Mouse (Mus musculus): Measurements from ENCODE around the gene Abhd15. TPM values are rescaled to one million over a fixed set of nuclear protein-coding genes. Genes with fewer than 3 reads are reported as not detected.

The Abhd15 gene
- polyA plus RNA-seq, 2 experiments: 0.76 to 2.3 TPM

DNA sequence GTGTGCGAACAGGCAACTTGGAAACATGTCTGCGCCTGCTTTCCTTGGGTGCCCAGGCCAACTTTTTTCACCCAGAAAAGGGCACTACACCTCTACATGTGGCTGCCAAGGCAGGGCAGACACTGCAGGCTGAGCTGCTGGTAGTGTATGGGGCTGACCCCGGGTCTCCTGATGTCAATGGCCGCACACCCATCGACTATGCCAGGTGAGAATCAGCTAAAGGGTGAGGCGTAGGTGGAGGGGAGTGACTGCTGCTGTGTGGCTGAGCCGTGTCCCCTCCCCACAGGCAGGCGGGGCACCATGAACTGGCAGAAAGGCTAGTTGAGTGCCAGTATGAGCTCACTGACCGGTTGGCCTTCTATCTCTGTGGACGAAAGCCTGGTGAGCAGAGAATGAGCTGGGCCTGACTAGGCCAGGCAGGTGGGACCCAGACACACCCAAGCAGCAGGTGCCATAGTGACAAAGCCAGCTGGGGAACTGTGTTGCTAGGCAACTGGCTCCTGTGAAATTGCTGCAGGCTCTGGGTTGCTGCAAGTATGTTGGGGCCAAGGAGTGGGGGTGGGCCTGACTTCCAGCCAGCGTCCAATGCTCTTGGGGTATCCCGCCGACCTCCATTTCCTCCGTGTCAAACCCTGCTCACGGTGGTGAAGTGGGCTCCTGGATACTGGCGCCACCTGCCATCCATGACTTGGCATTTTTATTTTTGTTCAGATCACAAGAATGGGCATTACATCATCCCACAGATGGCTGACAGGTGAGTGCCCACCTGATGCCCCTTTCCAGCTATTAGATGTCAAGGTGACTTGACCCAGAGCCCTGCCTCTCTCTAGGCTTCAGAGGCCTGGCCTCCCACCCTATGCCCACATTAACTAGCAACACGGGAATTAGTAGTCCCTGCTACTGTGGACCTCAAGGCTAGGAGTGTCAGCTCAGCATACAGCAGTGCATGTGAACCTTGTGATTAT is 14.3 kb upstream of the Abhd15 start:
- peaks cover 0 to 7% of the 10 kb centered on the region in 2 experiments; a peak in 2 of 4 replicates for H3K4me1 ChIP-seq (replicated peaks; ENCODE audit: control insufficient read depth in 2 of 2, insufficient read depth in 2 of 2, low read length in 1 of 2)
- no peak overlapping the region for H3K27ac ChIP-seq
- H3K4me2 ChIP-seq (ENCODE audit: low read depth): no peak overlapping the region
- no peaks in the 10 kb centered on the region; the same call in none of the 2 replicates for H3K36me3 ChIP-seq (replicated peaks; ENCODE audit: control insufficient read depth, insufficient read depth, low read depth)
- TF ChIP-seq CTCF (IDR thresholded peaks at IDR 0.05; ENCODE audit: low read depth): no peak
- TF ChIP-seq EP300 (IDR thresholded peaks at IDR 0.05; ENCODE audit: low read depth): no peak
- H3K9ac ChIP-seq (replicated peaks): no peak overlapping the region; the same call in 1 of the 2 replicates
- no peak overlapping the region for H3K4me3 ChIP-seq (ENCODE audit: insufficient read depth in 1 of 2, low read depth in 2 of 2, low read length in 2 of 2)
- WGBS (ENCODE audit: insufficient replicate concordance): 79% methylated on average over 17 of the region's 17 CpGs
- H3K27me3 ChIP-seq (ENCODE audit: control insufficient read depth, insufficient read depth, low read length): no peaks in the 10 kb centered on the region
- H3K9me3 ChIP-seq (ENCODE audit: control insufficient read depth, low read length): no peaks in the 10 kb centered on the region
- ATAC-seq (ENCODE audit: insufficient read depth) (no peak), DNase-seq (ENCODE audit: low read depth in 3 of 3, low spot score in 3 of 3) (no peak)

DNA sequence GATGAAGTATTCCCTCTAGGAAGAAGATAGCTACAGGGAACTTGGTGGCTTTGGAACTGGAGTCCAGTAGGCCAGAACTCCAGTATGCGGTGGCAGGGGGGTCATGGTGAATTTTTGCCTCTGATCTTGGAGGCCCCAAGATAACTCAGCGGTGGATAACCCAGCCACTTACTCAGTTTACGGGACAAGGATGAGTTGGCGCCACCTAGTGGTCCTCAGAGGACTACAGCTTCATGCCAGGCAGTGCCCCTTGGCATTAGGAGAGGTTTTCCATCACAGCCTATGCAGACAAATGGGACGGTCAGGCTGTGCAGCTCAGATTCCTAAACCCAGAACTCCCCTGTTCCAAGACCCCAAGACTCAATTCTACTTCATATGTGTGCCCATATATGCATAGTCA is 13.5 kb upstream of the Abhd15 start:
- peak; percentile 96 for TF ChIP-seq CTCF (IDR thresholded peaks at IDR 0.05; ENCODE audit: low read depth)
- TF ChIP-seq EP300 (IDR thresholded peaks at IDR 0.05; ENCODE audit: low read depth): no peak
- H3K27ac ChIP-seq: no peak overlapping the region
- H3K4me2 ChIP-seq (ENCODE audit: low read depth): no peak overlapping the region
- DNase-seq (ENCODE audit: low read depth in 3 of 3, low spot score in 3 of 3) (peak in 2 of 3 experiments; percentile 57 to 58), ATAC-seq (ENCODE audit: insufficient read depth) (no peak)
- WGBS (ENCODE audit: insufficient replicate concordance): 21% methylated on average over 5 of the region's 5 CpGs
- H3K36me3 ChIP-seq (replicated peaks; ENCODE audit: control insufficient read depth, insufficient read depth, low read depth): no peaks in the 10 kb centered on the region; the same call in none of the 2 replicates
- H3K27me3 ChIP-seq (ENCODE audit: control insufficient read depth, insufficient read depth, low read length): no peaks in the 10 kb centered on the region
- H3K9ac ChIP-seq (replicated peaks): no peak overlapping the region
- H3K9me3 ChIP-seq (ENCODE audit: control insufficient read depth, low read length): no peaks in the 10 kb centered on the region
- no peak overlapping the region for H3K4me3 ChIP-seq (ENCODE audit: insufficient read depth in 1 of 2, low read depth in 2 of 2, low read length in 2 of 2)
- H3K4me1 ChIP-seq (replicated peaks; ENCODE audit: control insufficient read depth in 2 of 2, insufficient read depth in 2 of 2, low read length in 1 of 2): peaks cover 0 to 5% of the 10 kb centered on the region in 2 experiments; a peak in 2 of 4 replicates

DNA sequence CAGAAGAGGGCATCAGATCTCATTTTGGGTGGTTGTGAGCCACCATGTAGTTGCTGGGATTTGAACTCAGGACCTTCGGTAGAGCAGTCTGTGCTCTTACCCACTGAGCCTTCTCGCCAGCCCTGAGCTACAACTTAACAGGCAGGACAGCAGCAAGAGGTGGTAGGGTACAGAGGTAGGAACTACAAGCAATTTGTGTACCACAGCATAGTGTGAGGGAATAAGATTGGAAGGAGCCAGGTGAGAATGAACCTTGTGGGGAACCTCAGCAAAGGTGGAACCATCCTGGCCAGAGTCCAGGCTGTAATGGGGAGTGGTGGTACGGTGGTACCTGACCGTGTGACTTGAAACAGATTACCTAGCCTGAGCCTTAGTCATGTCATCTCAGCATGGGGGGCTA is 12.9 kb upstream of the Abhd15 start:
- H3K4me1 ChIP-seq (replicated peaks; ENCODE audit: control insufficient read depth in 2 of 2, insufficient read depth in 2 of 2, low read length in 1 of 2): peaks cover 0 to 3% of the 10 kb centered on the region in 2 experiments; a peak in 1 of 4 replicates
- no peak for ATAC-seq (ENCODE audit: insufficient read depth)
- DNase-seq (ENCODE audit: low read depth in 3 of 3, low spot score in 3 of 3): no peak
- H3K4me2 ChIP-seq (ENCODE audit: low read depth): no peak overlapping the region
- no peaks in the 10 kb centered on the region for H3K27me3 ChIP-seq (ENCODE audit: control insufficient read depth, insufficient read depth, low read length)
- 76% methylated on average over 4 of the region's 4 CpGs for whole genome bisulfite sequencing (ENCODE audit: insufficient replicate concordance)
- TF ChIP-seq CTCF (IDR thresholded peaks at IDR 0.05; ENCODE audit: low read depth): no peak
- no peak for TF ChIP-seq EP300 (IDR thresholded peaks at IDR 0.05; ENCODE audit: low read depth)
- H3K36me3 ChIP-seq (replicated peaks; ENCODE audit: control insufficient read depth, insufficient read depth, low read depth): no peaks in the 10 kb centered on the region; the same call in none of the 2 replicates
- H3K9ac ChIP-seq (replicated peaks): no peak overlapping the region
- no peak overlapping the region for H3K4me3 ChIP-seq (ENCODE audit: insufficient read depth in 1 of 2, low read depth in 2 of 2, low read length in 2 of 2)
- H3K27ac ChIP-seq: no peak overlapping the region
- H3K9me3 ChIP-seq (ENCODE audit: control insufficient read depth, low read length): no peaks in the 10 kb centered on the region

DNA sequence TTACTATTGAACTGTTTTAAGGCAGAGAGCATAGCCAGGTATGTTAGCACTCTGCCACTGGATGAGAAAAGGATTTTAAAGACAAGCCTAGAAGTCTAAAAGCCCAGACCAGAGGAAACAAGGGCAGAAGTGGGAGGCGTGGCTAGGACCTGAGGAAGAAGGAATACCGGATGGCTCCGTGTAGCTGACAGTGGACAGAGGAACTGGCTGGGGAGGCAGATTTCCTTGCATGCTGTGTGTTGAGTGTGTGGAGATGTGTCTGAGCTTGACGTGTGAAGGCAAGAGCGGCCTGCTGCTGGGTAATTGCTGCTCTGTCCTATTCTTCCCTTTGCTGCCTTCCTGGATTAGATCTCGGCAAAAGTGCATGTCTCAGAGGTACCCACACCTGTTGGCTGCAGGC is 12.4 kb upstream of the Abhd15 start:
- no peaks in the 10 kb centered on the region; the same call in none of the 2 replicates for H3K36me3 ChIP-seq (replicated peaks; ENCODE audit: control insufficient read depth, insufficient read depth, low read depth)
- H3K27ac ChIP-seq: no peak overlapping the region
- no peak overlapping the region for H3K4me3 ChIP-seq (ENCODE audit: insufficient read depth in 1 of 2, low read depth in 2 of 2, low read length in 2 of 2)
- no peak for ATAC-seq (ENCODE audit: insufficient read depth)
- H3K27me3 ChIP-seq (ENCODE audit: control insufficient read depth, insufficient read depth, low read length): no peaks in the 10 kb centered on the region
- WGBS (ENCODE audit: insufficient replicate concordance): 82% methylated on average over 6 of the region's 6 CpGs
- no peaks in the 10 kb centered on the region for H3K4me1 ChIP-seq (replicated peaks; ENCODE audit: control insufficient read depth in 2 of 2, insufficient read depth in 2 of 2, low read length in 1 of 2)
- no peaks in the 10 kb centered on the region for H3K9me3 ChIP-seq (ENCODE audit: control insufficient read depth, low read length)
- no peak for DNase-seq (ENCODE audit: low read depth in 3 of 3, low spot score in 3 of 3)
- H3K9ac ChIP-seq (replicated peaks): no peak overlapping the region
- TF ChIP-seq CTCF (IDR thresholded peaks at IDR 0.05; ENCODE audit: low read depth) (no peak), EP300 (IDR thresholded peaks at IDR 0.05; ENCODE audit: low read depth) (no peak)
- H3K4me2 ChIP-seq (ENCODE audit: low read depth): no peak overlapping the region

DNA sequence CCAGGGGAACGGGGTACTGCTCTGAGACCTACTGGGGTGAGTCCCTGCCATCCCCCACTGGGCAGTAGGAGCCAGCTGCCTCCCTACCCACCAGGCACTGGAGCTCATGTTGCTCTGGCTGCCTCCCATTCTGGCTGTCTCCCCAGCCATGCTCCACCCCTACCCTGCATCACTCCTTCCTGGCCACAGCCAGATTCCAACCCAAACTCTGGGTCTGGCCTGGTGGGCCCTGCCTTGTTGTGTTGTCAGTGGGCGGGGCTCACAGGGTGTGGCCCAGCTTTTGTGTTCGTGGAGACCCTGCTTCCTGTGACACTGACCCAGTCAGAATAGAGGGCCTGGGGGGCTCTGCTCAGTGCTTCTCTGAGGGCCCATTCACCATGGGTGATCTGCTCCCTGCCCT is 11.4 kb upstream of the Abhd15 start:
- no peak overlapping the region for H3K4me2 ChIP-seq (ENCODE audit: low read depth)
- H3K4me1 ChIP-seq (replicated peaks; ENCODE audit: control insufficient read depth in 2 of 2, insufficient read depth in 2 of 2, low read length in 1 of 2): no peaks in the 10 kb centered on the region; a peak in 2 of 4 replicates
- ATAC-seq (ENCODE audit: insufficient read depth): no peak
- H3K27me3 ChIP-seq (ENCODE audit: control insufficient read depth, insufficient read depth, low read length): no peaks in the 10 kb centered on the region
- no peak overlapping the region for H3K9ac ChIP-seq (replicated peaks)
- DNase-seq (ENCODE audit: low read depth in 3 of 3, low spot score in 3 of 3): no peak
- H3K27ac ChIP-seq: no peak overlapping the region
- 47% methylated on average over 3 of the region's 3 CpGs for WGBS (ENCODE audit: insufficient replicate concordance)
- no peak overlapping the region for H3K4me3 ChIP-seq (ENCODE audit: insufficient read depth in 1 of 2, low read depth in 2 of 2, low read length in 2 of 2)
- no peaks in the 10 kb centered on the region for H3K9me3 ChIP-seq (ENCODE audit: control insufficient read depth, low read length)
- TF ChIP-seq CTCF (IDR thresholded peaks at IDR 0.05; ENCODE audit: low read depth) (no peak), EP300 (IDR thresholded peaks at IDR 0.05; ENCODE audit: low read depth) (no peak)
- no peaks in the 10 kb centered on the region; the same call in none of the 2 replicates for H3K36me3 ChIP-seq (replicated peaks; ENCODE audit: control insufficient read depth, insufficient read depth, low read depth)

All from liver, embryonic 14.5 days (tissue).